Mouse (Mus musculus): ENCODE measurements around the gene Cuedc1. TPM values are rescaled to one million over a fixed set of nuclear protein-coding genes. Genes with fewer than 3 reads are reported as not detected.
"Not testable (repeated sequence)": the region's sequence is repeated elsewhere in the genome, so short reads cannot be mapped to it uniquely, and the experiment has no call there.

Gene Cuedc1
- polyA plus RNA-seq, 1 experiment from 2014 or later: 40.3 TPM

- not testable (repeated sequence) for H3K4me3 ChIP-seq (replicated peaks; ENCODE audit: low read length); H3K27ac ChIP-seq (ENCODE audit: low read length); H3K27me3 ChIP-seq (replicated peaks; ENCODE audit: control insufficient read depth, insufficient read depth, low read length); H3K4me2 ChIP-seq (ENCODE audit: low read length); H3K9me3 ChIP-seq (ENCODE audit: control insufficient read depth, low read length); ATAC-seq; H3K9ac ChIP-seq (replicated peaks; ENCODE audit: low read depth, low read length)
- 82% methylated on average over 8 of the region's 8 CpGs for WGBS
- Histone ChIP-seq H3K36me3 (ENCODE audit: control insufficient read depth, insufficient read depth) (peaks cover 18% of the 10 kb centered on the region), H3K4me1 (replicated peaks; ENCODE audit: control insufficient read depth, insufficient read depth, low read length) (peaks cover 26% of the 10 kb centered on the region)
These were observed 108.7 kb downstream of the Cuedc1 start for GRCm38 (mm10) chr11:88206576-88206975.

- H3K9me3 ChIP-seq (ENCODE audit: control insufficient read depth, low read length): no peaks in the 10 kb centered on the region
- whole genome bisulfite sequencing: 97% methylated on average over 2 of the region's 2 CpGs
- ATAC-seq: no peak
- peaks cover 26% of the 10 kb centered on the region for H3K4me1 ChIP-seq (replicated peaks; ENCODE audit: control insufficient read depth, insufficient read depth, low read length)
- no peak overlapping the region for H3K4me2 ChIP-seq (ENCODE audit: low read length)
- H3K4me3 ChIP-seq (replicated peaks; ENCODE audit: low read length): no peak overlapping the region
- H3K27ac ChIP-seq (ENCODE audit: low read length): no peak overlapping the region
- no peak overlapping the region for H3K9ac ChIP-seq (replicated peaks; ENCODE audit: low read depth, low read length)
- no peaks in the 10 kb centered on the region for H3K27me3 ChIP-seq (replicated peaks; ENCODE audit: control insufficient read depth, insufficient read depth, low read length)
- H3K36me3 ChIP-seq (ENCODE audit: control insufficient read depth, insufficient read depth): peaks cover 18% of the 10 kb centered on the region
These were observed 109.8 kb downstream of the Cuedc1 start for GRCm38 (mm10) chr11:88207697-88208096.

- no peak overlapping the region for H3K4me2 ChIP-seq (ENCODE audit: low read length)
- H3K27ac ChIP-seq (ENCODE audit: low read length): no peak overlapping the region
- WGBS: 88% methylated on average over 5 of the region's 5 CpGs
- no peak overlapping the region for H3K9ac ChIP-seq (replicated peaks; ENCODE audit: low read depth, low read length)
- peaks cover 18% of the 10 kb centered on the region for H3K36me3 ChIP-seq (ENCODE audit: control insufficient read depth, insufficient read depth)
- ATAC-seq: no peak; the same call in 1 of the 2 replicates
- no peak overlapping the region for H3K4me3 ChIP-seq (replicated peaks; ENCODE audit: low read length)
- no peaks in the 10 kb centered on the region for H3K9me3 ChIP-seq (ENCODE audit: control insufficient read depth, low read length)
- H3K27me3 ChIP-seq (replicated peaks; ENCODE audit: control insufficient read depth, insufficient read depth, low read length): no peaks in the 10 kb centered on the region
- peaks cover 13% of the 10 kb centered on the region for H3K4me1 ChIP-seq (replicated peaks; ENCODE audit: control insufficient read depth, insufficient read depth, low read length)
These were observed 114.1 kb downstream of the Cuedc1 start for GRCm38 (mm10) chr11:88211824-88212582.

- WGBS: 54% methylated on average over 6 of the region's 6 CpGs
- Histone ChIP-seq H3K36me3 (ENCODE audit: control insufficient read depth, insufficient read depth) (peaks cover 18% of the 10 kb centered on the region), H3K4me2 (ENCODE audit: low read length) (no peak overlapping the region), H3K4me3 (replicated peaks; ENCODE audit: low read length) (no peak overlapping the region), H3K4me1 (replicated peaks; ENCODE audit: control insufficient read depth, insufficient read depth, low read length) (peaks cover 13% of the 10 kb centered on the region), H3K27ac (ENCODE audit: low read length) (no peak overlapping the region), H3K27me3 (replicated peaks; ENCODE audit: control insufficient read depth, insufficient read depth, low read length) (no peaks in the 10 kb centered on the region), H3K9ac (replicated peaks; ENCODE audit: low read depth, low read length) (no peak overlapping the region), H3K9me3 (ENCODE audit: control insufficient read depth, low read length) (no peaks in the 10 kb centered on the region)
- ATAC-seq: no peak
These were observed 115.9 kb downstream of the Cuedc1 start for GRCm38 (mm10) chr11:88213757-88214156.

- H3K4me3 ChIP-seq (replicated peaks; ENCODE audit: low read length): no peak overlapping the region
- no peak overlapping the region for H3K27ac ChIP-seq (ENCODE audit: low read length)
- H3K36me3 ChIP-seq (ENCODE audit: control insufficient read depth, insufficient read depth): peaks cover 13% of the 10 kb centered on the region
- no peaks in the 10 kb centered on the region for H3K27me3 ChIP-seq (replicated peaks; ENCODE audit: control insufficient read depth, insufficient read depth, low read length)
- peak; percentile 50 for ATAC-seq
- H3K4me1 ChIP-seq (replicated peaks; ENCODE audit: control insufficient read depth, insufficient read depth, low read length): peaks cover 13% of the 10 kb centered on the region
- no peaks in the 10 kb centered on the region for H3K9me3 ChIP-seq (ENCODE audit: control insufficient read depth, low read length)
- H3K4me2 ChIP-seq (ENCODE audit: low read length): peak overlapping the region; percentile 45
- WGBS: 55% methylated on average over 21 of the region's 21 CpGs
- no peak overlapping the region for H3K9ac ChIP-seq (replicated peaks; ENCODE audit: low read depth, low read length)
These were observed 117.3 kb downstream of the Cuedc1 start for GRCm38 (mm10) chr11:88214881-88215831.

GRCm38 (mm10) chr11:88216231-88216685, 118.4 kb downstream of the Cuedc1 start:
- H3K27me3 ChIP-seq (replicated peaks; ENCODE audit: control insufficient read depth, insufficient read depth, low read length): no peaks in the 10 kb centered on the region
- H3K36me3 ChIP-seq (ENCODE audit: control insufficient read depth, insufficient read depth): peaks cover 3% of the 10 kb centered on the region
- peaks cover 13% of the 10 kb centered on the region for H3K4me1 ChIP-seq (replicated peaks; ENCODE audit: control insufficient read depth, insufficient read depth, low read length)
- no peak overlapping the region for H3K27ac ChIP-seq (ENCODE audit: low read length)
- WGBS: 10% methylated on average over 10 of the region's 10 CpGs
- no peak overlapping the region for H3K4me3 ChIP-seq (replicated peaks; ENCODE audit: low read length)
- H3K9me3 ChIP-seq (ENCODE audit: control insufficient read depth, low read length): no peaks in the 10 kb centered on the region
- no peak for ATAC-seq
- peak overlapping the region; percentile 45 for H3K4me2 ChIP-seq (ENCODE audit: low read length)
- peak overlapping the region; percentile 25; the same call in 1 of the 2 replicates for H3K9ac ChIP-seq (replicated peaks; ENCODE audit: low read depth, low read length)

GRCm38 (mm10) chr11:88218155-88218554, 120.3 kb downstream of the Cuedc1 start:
- WGBS: 92% methylated on average over 6 of the region's 6 CpGs
- Histone ChIP-seq H3K36me3 (ENCODE audit: control insufficient read depth, insufficient read depth) (no peaks in the 10 kb centered on the region), H3K4me3 (replicated peaks; ENCODE audit: low read length) (no peak overlapping the region), H3K4me2 (ENCODE audit: low read length) (no peak overlapping the region), H3K9me3 (ENCODE audit: control insufficient read depth, low read length) (no peaks in the 10 kb centered on the region), H3K27me3 (replicated peaks; ENCODE audit: control insufficient read depth, insufficient read depth, low read length) (no peaks in the 10 kb centered on the region), H3K27ac (ENCODE audit: low read length) (no peak overlapping the region), H3K4me1 (replicated peaks; ENCODE audit: control insufficient read depth, insufficient read depth, low read length) (peaks cover 17% of the 10 kb centered on the region), H3K9ac (replicated peaks; ENCODE audit: low read depth, low read length) (no peak overlapping the region)
- ATAC-seq: no peak

GRCm38 (mm10) chr11:88218586-88218985, 120.7 kb downstream of the Cuedc1 start:
- Histone ChIP-seq H3K27ac (ENCODE audit: low read length) (no peak overlapping the region), H3K9ac (replicated peaks; ENCODE audit: low read depth, low read length) (no peak overlapping the region), H3K4me3 (replicated peaks; ENCODE audit: low read length) (no peak overlapping the region), H3K36me3 (ENCODE audit: control insufficient read depth, insufficient read depth) (no peaks in the 10 kb centered on the region), H3K4me2 (ENCODE audit: low read length) (no peak overlapping the region), H3K4me1 (replicated peaks; ENCODE audit: control insufficient read depth, insufficient read depth, low read length) (peaks cover 17% of the 10 kb centered on the region), H3K27me3 (replicated peaks; ENCODE audit: control insufficient read depth, insufficient read depth, low read length) (no peaks in the 10 kb centered on the region), H3K9me3 (ENCODE audit: control insufficient read depth, low read length) (no peaks in the 10 kb centered on the region)
- no peak for ATAC-seq
- 79% methylated on average over 7 of the region's 7 CpGs for WGBS

- Histone ChIP-seq H3K36me3 (ENCODE audit: control insufficient read depth, insufficient read depth) (no peaks in the 10 kb centered on the region), H3K4me2 (ENCODE audit: low read length) (no peak overlapping the region), H3K27ac (ENCODE audit: low read length) (no peak overlapping the region), H3K4me1 (replicated peaks; ENCODE audit: control insufficient read depth, insufficient read depth, low read length) (0 out of 2 replicates have a peak, but pooled peaks cover 4% of the 10 kb centered on the region), H3K9me3 (ENCODE audit: control insufficient read depth, low read length) (no peaks in the 10 kb centered on the region), H3K27me3 (replicated peaks; ENCODE audit: control insufficient read depth, insufficient read depth, low read length) (no peaks in the 10 kb centered on the region), H3K4me3 (replicated peaks; ENCODE audit: low read length) (no peak overlapping the region), H3K9ac (replicated peaks; ENCODE audit: low read depth, low read length) (no peak overlapping the region)
- ATAC-seq: no peak
- WGBS: 59% methylated on average over 15 of the region's 15 CpGs
These were observed 124.1 kb downstream of the Cuedc1 start for GRCm38 (mm10) chr11:88221929-88222475.
